ENCODE assay signal across 31 mouse cellular contexts in genomic region chr19:15864129-15864528, GRCm38 (mm10).
"Had no signal": no experiment of that assay in that cellular context is flagged by ENCODE, and none has a peak within 500 bp of the region (broad histone marks: within the 10 kb centered on the region; RNA-seq: fewer than 3 reads in every experiment).

No protein-coding gene starts in this region.

- DNase-seq: left cerebral cortex, postnatal 4 days; liver; liver, embryonic 13.5 days; liver, postnatal 0 days; lung, adult 18-20 months; lung, adult 2 months; lung, embryonic 14.5 days; lung, postnatal 10 days; lung, postnatal 14 days; lung, postnatal 36 days; lung, postnatal 4 days; midbrain, embryonic 14.5 days had no signal

- H3K4me1 ChIP-seq: limb, embryonic 15.5 days; liver, embryonic 12.5 days; liver, embryonic 13.5 days; liver, embryonic 15.5 days; megakaryocyte, embryonic 14.5 days had no signal

- H3K9me3 ChIP-seq: limb, embryonic 10.5 days; limb, embryonic 12.5 days; limb, embryonic 13.5 days; limb, embryonic 15.5 days; liver, embryonic 12.5 days; liver, embryonic 13.5 days; liver, embryonic 15.5 days; lung, embryonic 15.5 days; megakaryocyte, embryonic 14.5 days; midbrain, embryonic 10.5 days; midbrain, embryonic 12.5 days; midbrain, embryonic 13.5 days; midbrain, embryonic 15.5 days; neural tube, embryonic 12.5 days had no signal

- H3K27ac ChIP-seq: limb, embryonic 10.5 days; limb, embryonic 12.5 days; limb, embryonic 13.5 days; limb, embryonic 15.5 days; liver, embryonic 12.5 days; liver, embryonic 13.5 days; liver, embryonic 14.5 days; liver, embryonic 15.5 days; lung, embryonic 15.5 days; macrophage; midbrain, embryonic 10.5 days; midbrain, embryonic 12.5 days; midbrain, embryonic 13.5 days; midbrain, embryonic 15.5 days; neural tube, embryonic 12.5 days had no signal

- H3K4me2 ChIP-seq: limb, embryonic 12.5 days; limb, embryonic 13.5 days; limb, embryonic 15.5 days; liver, embryonic 11.5 days; liver, embryonic 12.5 days; liver, embryonic 13.5 days; liver, embryonic 15.5 days; lung, embryonic 14.5 days; lung, embryonic 15.5 days; midbrain, embryonic 12.5 days; midbrain, embryonic 13.5 days; midbrain, embryonic 15.5 days; neural tube, embryonic 12.5 days had no signal

- ATAC-seq: liver, embryonic 12.5 days; liver, postnatal 0 days; lung, postnatal 0 days; midbrain, embryonic 13.5 days; midbrain, embryonic 15.5 days; midbrain, embryonic 16.5 days had no signal

- H3K27me3 ChIP-seq: limb, embryonic 15.5 days; liver, embryonic 12.5 days; liver, embryonic 13.5 days; liver, embryonic 15.5 days; lung, embryonic 15.5 days had no signal

- H3K36me3 ChIP-seq: limb, embryonic 10.5 days; limb, embryonic 12.5 days; limb, embryonic 13.5 days; limb, embryonic 15.5 days; liver, embryonic 12.5 days; liver, embryonic 13.5 days; liver, embryonic 15.5 days; lung, embryonic 15.5 days; midbrain, embryonic 10.5 days; midbrain, embryonic 12.5 days; midbrain, embryonic 13.5 days; midbrain, embryonic 15.5 days; neural tube, embryonic 12.5 days had no signal

- H3K4me3 ChIP-seq: limb, embryonic 10.5 days; limb, embryonic 12.5 days; limb, embryonic 13.5 days; limb, embryonic 15.5 days; liver, embryonic 12.5 days; liver, embryonic 13.5 days; liver, embryonic 15.5 days; lung, embryonic 15.5 days; megakaryocyte, embryonic 14.5 days; midbrain, embryonic 10.5 days; midbrain, embryonic 12.5 days; midbrain, embryonic 13.5 days; midbrain, embryonic 15.5 days; myocyte; neural tube, embryonic 12.5 days had no signal

- H3K9ac ChIP-seq: limb, embryonic 12.5 days; limb, embryonic 13.5 days; limb, embryonic 15.5 days; liver, embryonic 12.5 days; liver, embryonic 13.5 days; liver, embryonic 14.5 days; liver, embryonic 15.5 days; liver, postnatal 0 days; lung, embryonic 14.5 days; lung, embryonic 15.5 days; midbrain, embryonic 12.5 days; midbrain, embryonic 13.5 days; midbrain, embryonic 15.5 days; neural tube, embryonic 12.5 days had no signal
